Mouse (Mus musculus) granulocyte monocyte progenitor cell, adult 5-6 weeks (primary cell): Measurements from ENCODE around the gene Hikeshi. TPM values are rescaled to one million over a fixed set of nuclear protein-coding genes. Genes with fewer than 3 reads are reported as not detected.

Experiments
- ATAC-seq: replicated peaks from 2 replicates; pipeline ENCODE4 v1.8.0; 2016; ENCODE audit warnings: mild to moderate bottlenecking, moderate TSS enrichment, inconsistent platforms; ENCODE audit not compliant: poor library complexity, severe bottlenecking
- total RNA-seq, 2 experiments: library from RNA; stranded (forward) in 1 of 2; stranded (reverse) in 1 of 2; fragments of 200-712, 200-1000 nt in 1 of 2; fragments of >200 nt in 1 of 2; fragmentation: Nextera tagmentation in 1 of 2; gene quantifications; 2 replicates each; pipeline ENCODE4 v1.2.3; 2014 to 2017

Hikeshi gene
- total RNA-seq (2014; fragmentation: Nextera tagmentation): 50.9 and 57.8 TPM in 2 replicates
- 98.2 and 108 TPM in 2 replicates for total RNA-seq (2017)

DNA sequence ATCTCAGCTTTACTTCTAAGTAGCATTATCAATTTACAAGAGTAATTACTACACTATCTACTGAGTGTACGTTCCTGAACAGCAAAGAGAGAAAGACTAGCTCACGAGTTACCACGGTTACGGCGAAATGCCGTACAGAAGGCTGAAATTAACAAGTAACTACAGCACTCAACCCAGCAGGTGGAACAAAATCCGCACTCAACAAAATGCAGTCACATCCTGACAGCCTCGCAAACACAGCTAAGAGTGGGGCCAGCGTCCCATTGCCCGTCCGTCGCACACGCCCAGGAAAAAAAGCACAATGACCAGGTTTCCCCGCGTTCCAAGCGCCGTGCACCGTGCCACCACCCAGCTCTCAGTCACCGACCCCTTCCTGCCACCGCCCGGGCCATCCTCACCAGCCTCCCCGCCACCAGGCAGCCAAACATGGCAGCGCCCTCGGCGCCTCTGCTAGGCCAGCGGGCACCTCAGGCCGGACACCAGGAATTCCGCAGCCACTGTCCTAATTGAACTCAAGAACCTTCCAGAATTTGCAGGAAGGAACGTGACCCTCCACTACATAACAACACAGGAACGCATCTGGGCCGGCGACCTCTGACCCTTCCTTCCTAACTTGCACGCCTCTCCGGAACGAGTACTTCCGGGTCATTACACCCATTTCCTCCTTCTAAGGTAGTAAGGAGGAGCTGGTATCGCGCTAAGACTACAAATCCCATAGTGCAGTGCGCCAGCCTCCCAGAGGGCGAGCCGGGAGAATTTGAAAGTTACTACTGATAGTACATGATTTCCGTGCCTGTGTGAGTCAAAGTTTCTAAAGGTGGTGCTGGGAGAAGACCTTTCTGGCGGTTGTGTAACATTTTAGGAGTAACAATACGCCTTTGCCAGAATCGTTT, at the start of gene Hikeshi:
Gene Hikeshi, minus strand, starts transcription at position 634 of the 893 bp plus-strand sequence.
- peak; percentile 99 for ATAC-seq

DNA sequence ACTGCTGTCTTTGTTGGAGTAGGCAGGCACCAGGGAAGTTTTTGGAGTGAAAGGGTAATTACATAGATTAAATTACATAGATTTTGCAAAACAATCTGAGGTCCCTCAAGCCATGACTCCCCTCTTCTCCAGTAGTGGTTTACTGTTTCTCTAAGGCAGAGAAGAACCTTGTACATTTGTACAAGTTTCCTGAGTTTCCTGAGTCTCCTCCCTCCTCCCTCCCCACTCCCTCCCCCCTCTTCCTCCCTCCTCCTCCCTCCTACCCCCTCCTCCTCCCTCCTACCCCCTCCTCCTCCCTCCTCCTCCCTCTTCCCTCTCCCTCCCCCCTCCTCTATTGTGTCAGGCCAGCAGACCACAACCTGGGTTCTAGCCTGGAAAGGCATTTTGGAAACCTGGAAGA, 43.4 kb upstream of the Hikeshi start:
- no peak for ATAC-seq

DNA sequence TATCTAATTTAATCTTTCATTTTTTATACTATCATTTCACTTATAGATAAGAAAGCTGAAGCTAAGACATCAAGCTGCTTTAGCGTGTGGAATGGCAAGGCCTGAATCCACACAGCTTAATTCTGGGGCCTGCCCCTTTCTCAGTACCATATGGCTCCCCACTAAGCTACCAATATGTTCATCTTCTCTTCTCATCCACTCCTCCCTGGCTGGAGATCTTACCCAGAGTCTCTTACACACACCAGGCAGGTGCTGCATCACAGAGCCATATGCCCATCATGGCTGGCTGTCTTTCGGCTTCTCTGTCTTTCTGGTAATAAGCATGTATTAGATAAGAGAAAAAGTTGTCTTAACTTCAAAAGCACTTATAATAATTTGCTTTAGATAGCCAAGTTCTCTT, 42.4 kb upstream of the Hikeshi start:
- no peak for ATAC-seq

GRCm38 (mm10) chr7:89981557-89981956, 40.6 kb upstream of the Hikeshi start:
- no peak for ATAC-seq

DNA sequence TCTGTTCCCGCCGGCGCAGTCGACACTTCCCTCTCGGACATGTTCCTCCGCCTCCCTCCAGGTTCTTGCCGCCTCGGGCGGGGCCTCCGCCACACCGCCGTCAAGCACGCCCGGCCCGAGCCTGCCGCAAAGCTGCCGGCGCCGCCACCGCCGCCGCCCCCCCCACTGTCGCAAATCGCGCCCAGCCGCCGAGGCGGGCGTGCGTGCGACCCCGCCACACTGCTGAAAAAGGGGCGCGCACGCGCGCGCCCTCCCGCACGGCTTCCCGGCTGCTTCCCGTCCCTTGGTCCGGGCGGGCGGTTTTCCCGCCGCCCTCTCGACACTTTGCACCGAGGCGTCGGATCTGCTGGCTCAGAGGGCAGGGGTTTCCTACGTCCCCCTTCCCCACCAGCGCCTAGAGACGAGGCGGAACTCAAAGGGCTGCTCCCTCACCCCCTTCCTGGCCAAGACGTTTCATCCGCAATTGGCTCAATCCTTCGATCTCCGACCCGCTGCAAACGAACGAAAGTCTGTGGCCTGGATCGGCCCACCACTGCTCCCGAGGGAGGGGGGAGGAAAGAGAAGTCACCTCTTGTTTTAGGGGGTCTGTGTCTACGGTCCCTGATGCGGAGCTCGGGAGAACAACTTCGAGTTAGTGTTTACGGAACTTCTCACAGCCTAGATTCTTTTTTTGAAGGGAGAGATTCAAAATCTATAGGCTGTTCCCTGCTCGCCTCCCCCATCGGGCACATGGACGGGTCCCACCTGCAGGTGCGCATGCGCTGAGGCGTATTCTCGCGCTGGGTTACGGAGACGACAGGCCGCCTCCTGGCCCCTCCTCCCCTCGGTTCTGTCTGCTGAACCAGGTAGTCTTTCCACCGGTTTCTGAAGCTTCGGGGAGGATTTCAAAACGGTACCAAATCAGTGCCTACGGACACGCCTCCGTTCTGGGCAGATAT, 39.8 kb upstream of the Hikeshi start, which contains the start of gene Eed:
Gene Eed, minus strand, starts transcription at position 499 of the 938 bp plus-strand sequence.
- peak; percentile 85 for ATAC-seq

DNA sequence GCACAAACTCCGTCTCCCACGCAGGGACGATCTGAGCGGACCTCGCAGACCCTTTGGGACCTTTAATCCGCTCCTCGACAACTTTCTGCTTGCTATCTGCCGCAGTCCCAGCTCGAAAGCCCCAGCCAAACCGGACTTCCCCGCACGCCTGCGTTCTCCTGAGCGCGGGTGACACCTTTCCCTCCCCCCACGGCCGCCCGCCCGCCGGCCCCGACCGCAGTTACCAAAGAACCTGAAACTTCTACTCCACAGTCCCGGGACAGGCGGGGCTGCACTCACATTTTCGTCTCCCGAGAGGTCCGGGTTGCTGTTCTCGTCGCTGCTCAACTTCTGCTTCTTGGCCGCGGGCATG, 39.1 kb upstream of the Hikeshi start:
- no peak for ATAC-seq

DNA sequence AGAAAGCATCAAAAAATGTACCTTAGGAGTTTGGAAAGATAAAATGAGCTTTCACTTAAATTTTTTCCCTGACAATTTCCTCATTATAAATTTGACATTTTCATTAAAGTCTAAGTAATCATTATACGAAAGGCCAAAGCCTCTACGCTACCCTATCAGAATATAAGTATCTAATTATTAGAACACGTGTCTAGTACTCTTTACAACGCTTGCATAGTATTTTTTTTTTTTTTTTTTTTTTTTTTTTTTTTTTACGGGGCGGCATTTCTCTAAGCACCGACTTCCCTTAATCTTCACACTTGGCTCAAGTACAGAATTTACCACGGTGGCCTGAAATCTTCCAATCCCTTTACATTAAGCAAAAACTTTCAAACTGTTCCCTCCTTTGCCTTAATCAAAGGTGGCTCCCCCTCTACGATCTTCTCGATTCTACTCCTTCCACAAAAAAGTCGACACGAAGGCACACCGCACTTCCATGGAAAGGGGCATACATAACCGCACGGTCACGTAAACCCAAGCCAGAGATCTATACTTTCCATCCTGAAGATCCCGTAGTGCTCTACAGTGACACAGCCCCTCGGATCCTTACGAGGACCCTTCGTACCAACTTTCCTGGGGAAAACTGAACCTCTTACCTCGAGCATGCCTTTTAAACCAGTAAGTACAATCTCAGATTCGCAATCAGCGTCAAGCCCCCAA, 38.6 kb upstream of the Hikeshi start:
- no peak for ATAC-seq

DNA sequence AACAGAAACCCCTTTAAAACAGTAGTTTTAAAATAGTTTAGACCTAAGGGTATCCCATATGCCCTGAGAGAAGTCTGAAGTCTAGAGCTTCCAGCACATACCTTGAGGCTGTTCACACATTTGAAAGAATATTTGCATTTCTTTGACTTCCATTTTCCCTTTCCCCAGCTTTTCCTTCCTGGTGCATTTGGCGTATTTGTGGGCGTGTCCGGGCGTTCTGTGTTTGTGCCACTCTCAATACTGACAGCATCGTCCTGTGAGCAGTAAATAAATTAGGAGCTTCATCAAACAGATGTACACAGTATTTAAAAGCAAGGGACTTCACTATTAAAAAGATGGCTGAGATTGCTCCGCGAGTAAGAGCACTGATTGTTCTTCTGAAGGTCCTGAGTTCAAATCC, 35.8 kb upstream of the Hikeshi start:
- no peak for ATAC-seq

DNA sequence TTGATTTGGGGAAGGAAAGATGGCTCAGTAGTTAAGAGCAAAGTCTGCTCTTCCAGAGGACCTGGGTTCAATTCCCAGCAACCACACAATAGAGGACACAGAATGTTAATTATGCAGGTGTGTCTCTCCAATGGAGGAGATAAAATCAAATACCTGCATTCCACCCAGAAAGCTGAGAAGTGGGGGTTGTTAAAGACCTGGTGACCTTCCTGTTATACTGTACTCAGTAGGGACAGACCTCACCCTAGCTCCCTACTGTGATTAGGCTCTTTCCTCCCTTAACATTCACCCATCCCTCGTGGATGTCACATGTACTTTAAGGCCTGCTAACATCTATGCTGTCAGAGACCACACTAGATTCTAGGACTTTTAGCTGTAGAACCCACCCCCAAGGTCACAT, 34.6 kb upstream of the Hikeshi start:
- no peak for ATAC-seq

DNA sequence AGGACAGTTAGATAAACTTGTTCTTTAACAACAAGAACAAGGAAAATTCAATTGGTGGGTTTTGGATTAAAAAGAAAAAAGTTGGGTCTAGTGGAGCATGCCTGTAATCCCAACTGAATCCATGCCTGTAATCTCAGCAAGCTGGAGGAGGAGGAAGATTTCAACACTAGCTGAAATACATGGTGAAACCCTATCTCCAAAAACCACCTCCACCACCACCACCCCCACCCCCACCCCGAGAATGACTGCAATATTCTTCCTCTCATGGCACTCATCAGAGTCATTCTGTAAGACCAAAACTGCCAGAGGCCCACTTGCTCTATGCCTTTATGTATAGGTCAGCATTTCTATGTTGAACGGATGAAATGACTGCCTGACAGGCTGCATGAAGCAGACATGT, 26.2 kb upstream of the Hikeshi start:
- ATAC-seq: peak; percentile 60

DNA sequence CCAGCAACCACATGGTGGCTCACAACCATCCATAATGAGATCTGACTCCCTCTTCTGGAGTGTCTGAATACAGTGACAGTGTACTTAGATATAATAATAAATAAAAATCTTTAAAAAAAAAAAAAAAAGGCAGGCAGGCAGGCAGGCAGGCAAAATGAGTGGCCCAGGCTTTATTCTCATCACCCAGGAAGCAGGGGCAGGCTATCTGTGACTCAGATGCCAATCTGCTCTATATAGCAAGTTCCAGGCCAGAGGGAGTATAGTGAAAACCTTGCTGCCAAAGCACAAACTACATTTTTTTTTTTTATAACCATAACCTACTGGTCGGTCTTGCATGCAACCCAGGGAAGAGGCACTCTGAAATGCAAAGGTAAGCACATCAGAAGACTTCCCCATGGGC, 25.8 kb upstream of the Hikeshi start:
- ATAC-seq: no peak

DNA sequence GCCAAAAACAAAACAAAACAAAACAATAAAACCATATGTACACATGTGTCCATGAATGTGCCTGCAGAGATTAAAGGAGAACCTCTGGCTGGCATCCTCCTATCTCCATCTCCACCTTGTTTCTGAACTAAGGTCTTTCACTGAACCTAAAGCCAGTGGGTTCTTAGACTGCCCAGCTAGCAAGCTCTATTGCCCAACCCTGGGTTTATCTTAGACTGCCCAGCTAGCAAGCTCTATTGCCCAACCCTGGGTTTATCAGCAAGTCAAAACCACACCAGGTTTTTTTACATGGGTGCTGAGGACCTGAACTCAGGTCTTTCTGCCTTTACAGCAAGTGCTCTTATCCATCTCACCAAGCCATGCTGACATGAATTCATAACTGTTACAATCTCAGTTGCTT, 22.1 kb upstream of the Hikeshi start:
- peak; percentile 72 for ATAC-seq

- ATAC-seq: no peak
These were observed 16.3 kb upstream of the Hikeshi start for GRCm38 (mm10) chr7:89957300-89957699.

- no peak for ATAC-seq
These were observed 13.3 kb upstream of the Hikeshi start for GRCm38 (mm10) chr7:89954261-89954660.

DNA sequence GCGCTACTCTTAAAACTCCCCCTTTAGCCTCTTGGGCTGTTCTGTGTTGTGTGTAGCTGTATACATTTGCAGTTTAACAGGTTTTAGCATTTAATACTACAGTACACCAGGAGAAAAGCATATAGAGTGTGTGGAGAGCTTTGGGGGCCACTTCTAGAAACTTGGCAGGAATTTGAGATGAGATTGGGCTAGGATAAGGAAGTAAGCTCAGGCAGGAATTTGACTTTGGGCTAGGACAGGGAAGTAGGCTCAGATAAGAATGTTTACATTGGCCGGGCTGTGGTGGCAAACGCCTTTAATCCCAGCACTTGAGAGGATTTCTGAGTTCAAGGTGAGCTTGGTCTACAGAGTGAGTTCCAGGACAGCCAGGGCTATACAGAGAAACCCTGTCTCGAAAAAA, 8.4 kb upstream of the Hikeshi start:
- no peak for ATAC-seq

GRCm38 (mm10) chr7:89948026-89948425, 7.0 kb upstream of the Hikeshi start:
- no peak for ATAC-seq

DNA sequence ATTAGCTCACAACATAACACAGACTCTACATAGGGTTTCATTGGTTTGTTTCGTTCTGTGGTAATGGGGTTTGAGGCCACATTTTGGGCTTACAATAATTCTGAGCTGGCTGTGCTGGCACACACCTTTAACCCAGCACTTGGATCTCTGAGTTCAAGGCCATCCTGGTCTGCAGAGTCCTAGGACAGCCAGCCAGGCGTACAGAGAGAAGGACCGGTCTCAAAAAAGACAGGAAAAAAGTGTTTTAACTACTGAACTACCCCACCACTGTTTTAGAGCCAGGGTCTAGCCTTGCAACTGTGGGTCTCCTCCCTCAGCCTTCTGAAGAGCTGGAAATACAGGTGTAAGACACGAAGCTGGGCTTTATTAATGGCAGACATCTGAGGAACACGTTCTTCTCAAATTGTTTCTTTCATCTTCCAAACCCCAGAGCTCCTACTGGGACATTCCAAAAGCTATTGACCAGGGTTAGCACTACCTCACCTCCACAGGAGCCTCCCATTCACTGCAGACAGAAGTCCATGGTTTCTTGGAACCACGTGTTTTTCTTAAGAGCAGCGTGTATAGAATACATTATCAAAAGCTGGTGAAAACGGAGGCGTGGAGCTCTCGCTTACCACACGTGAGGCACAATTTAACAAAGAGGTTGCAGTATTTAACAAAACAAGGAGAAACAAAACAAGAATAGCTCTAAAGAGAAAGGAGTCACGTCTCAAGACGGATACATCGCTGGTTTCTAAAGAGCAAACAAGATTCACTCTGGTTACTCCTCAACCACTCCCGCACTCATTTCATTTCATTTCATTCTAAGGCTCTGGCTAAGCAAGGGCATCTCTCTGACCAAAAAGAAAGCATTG, 1.3 kb downstream of the Hikeshi start:
- ATAC-seq: no peak

DNA sequence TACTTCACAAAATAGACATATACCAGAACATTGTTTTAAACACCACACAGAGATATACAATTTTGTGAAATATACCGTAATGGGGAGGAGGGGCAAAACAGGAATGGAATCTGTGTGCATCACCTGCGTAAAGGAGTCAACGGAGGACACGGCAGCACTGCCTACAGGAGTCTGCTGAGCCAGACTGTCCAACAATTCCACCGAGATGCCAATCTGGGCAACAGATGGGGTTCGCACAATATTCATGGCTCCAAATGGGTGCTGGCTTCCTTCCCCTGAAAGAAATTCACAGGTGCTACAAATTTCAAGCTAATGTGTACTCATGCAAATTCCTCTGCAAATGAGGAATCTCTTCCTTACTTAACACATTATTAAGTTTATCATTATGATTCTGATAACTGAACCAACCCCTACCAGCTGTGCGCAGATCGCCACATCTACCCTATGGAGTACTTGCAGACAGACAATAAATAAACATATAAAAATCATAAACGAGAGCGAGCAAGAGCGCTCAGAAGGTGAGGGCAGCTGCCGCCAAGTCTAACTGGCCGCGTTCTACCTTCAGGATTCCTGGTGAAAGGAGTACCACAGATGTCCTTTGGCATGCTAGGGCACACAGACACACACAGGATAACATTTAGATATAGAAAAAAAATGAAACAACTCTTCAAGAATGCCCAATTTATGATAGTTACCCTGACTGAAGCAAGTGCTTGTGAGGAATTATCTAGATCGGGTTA, 17.4 kb downstream of the Hikeshi start:
- ATAC-seq: no peak

- ATAC-seq: no peak
These were observed 23.2 kb downstream of the Hikeshi start for GRCm38 (mm10) chr7:89917776-89918175.
